Mouse (Mus musculus): ENCODE data around the gene Bend7. TPM values are rescaled to one million over a fixed set of nuclear protein-coding genes. Genes with fewer than 3 reads are reported as not detected.

Gene Bend7
- polyA plus RNA-seq, 1 experiment from 2014 or later, result 3.1 TPM

GRCm38 (mm10) chr2:4849449-4849848 is 131.8 kb downstream of the Bend7 start:
- no peak overlapping the region for H3K9ac ChIP-seq (replicated peaks; ENCODE audit: low read length)
- no peaks in the 10 kb centered on the region for H3K9me3 ChIP-seq (replicated peaks; ENCODE audit: control insufficient read depth, low read length)
- H3K4me2 ChIP-seq (ENCODE audit: low read depth, low read length), result no peak overlapping the region
- H3K27me3 ChIP-seq (ENCODE audit: control insufficient read depth, insufficient read depth, low read length), result no peaks in the 10 kb centered on the region
- DNase-seq (ENCODE audit: low spot score) (no peak), ATAC-seq (replicated peaks; ENCODE audit: insufficient number of reproducible peaks, low FRiP score, low TSS enrichment, low read depth) (no peak)
- no peak overlapping the region for H3K4me3 ChIP-seq (ENCODE audit: low read depth, low read length)
- WGBS, result 71% methylated on average over 2 of the region's 2 CpGs
- no peak overlapping the region for H3K27ac ChIP-seq (replicated peaks; ENCODE audit: low read depth, low read length)
- H3K4me1 ChIP-seq (ENCODE audit: control insufficient read depth, insufficient read depth, low read length), result no peaks in the 10 kb centered on the region
- H3K36me3 ChIP-seq (replicated peaks; ENCODE audit: control insufficient read depth, insufficient read depth, low read depth, low read length), result no peaks in the 10 kb centered on the region

Other genes starting within 250 kb of the Bend7 start
- gene Prpf18, start 65.7 kb upstream of the Bend7 start, polyA plus RNA-seq (2014; fragmentation: Nextera tagmentation; extraction: Ambion mirVana), result 37.7 and 41.9 TPM in 2 replicates
- gene Sephs1, start 163.7 kb downstream of the Bend7 start, polyA plus RNA-seq (2014; fragmentation: Nextera tagmentation; extraction: Ambion mirVana), result 148 and 156 TPM in 2 replicates
- gene Phyh, start 201.2 kb downstream of the Bend7 start, polyA plus RNA-seq (2014; fragmentation: Nextera tagmentation; extraction: Ambion mirVana), result 57.5 and 59.0 TPM in 2 replicates